Mouse (Mus musculus): Measurements from ENCODE around the gene Zfp64.

DNA sequence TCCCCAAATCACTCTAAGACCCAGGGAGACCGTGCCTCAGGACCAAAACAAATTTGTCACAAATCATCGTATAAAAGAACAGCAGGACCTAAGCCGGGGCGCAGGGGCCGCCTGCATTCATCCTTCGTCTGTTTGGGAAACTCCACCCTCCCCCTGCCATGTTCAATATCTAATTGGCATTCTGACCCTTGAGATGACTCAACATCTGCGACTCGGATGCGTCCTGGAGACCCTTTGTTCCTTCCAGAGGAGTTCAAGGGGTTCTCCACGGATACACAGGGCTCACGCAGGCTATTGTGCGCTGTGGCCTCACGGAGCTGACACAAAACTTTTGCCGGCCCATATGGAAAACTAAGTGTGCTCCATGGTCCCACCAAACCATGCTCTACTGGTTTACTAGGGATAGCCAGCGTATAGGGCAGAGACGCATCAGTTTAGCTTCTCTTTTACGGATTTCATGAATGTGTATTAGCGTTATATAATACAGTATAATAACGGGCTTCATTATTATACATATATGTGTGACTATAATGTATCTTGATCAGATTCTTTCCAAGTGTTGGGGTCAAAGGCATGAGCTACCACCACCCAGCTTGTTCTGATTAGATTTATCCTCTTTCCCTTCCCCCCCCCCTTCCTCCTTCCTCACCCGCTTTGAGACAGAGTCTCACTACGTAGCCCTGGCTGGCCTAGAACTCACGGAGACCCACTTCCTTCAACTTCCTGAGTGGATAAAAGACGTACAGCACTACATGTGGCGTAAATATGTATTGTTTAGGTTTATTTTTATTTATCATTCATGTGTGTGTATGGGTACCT, 94.3 kb downstream of the Zfp64 start:
- no peak for TF ChIP-seq CTCF (IDR thresholded peaks at IDR 0.05; ENCODE audit: extremely low read depth, insufficient read depth, low read length)
- no peak for TF ChIP-seq POLR2A (IDR thresholded peaks at IDR 0.05; ENCODE audit: extremely low read depth, insufficient read depth, low read length)
